Mouse (Mus musculus): ENCODE results near the gene Rbsn.

- no peak for TF ChIP-seq CTCF (IDR thresholded peaks at IDR 0.05; ENCODE audit: low read depth)
- no peak for TF ChIP-seq EP300 (IDR thresholded peaks at IDR 0.05; ENCODE audit: low read depth)
These were observed 29.9 kb upstream of the Rbsn start, which contains the start of gene Trh for GRCm38 (mm10) chr6:92244591-92244990.

Measured in heart, postnatal 0 days (tissue).